Comparison of ENCODE assay signal across 9 mouse cellular contexts in genomic region chr1:182560390-182561098, GRCm38 (mm10). TPM values are rescaled to one million over a fixed set of nuclear protein-coding genes. Genes with fewer than 3 reads are reported as not detected.
DNase-seq lines count a peak whose midpoint lies in the region; TF ChIP-seq lines count a peak whose summit lies in the region.
"Had no signal": no experiment of that assay in that cellular context is flagged by ENCODE, and none has a peak within 500 bp of the region (broad histone marks: within the 10 kb centered on the region; RNA-seq: fewer than 3 reads in every experiment).

No protein-coding gene starts in this region.

- H3K4me1 ChIP-seq in thymus, adult 2 months (replicated peaks; ENCODE audit: control insufficient read depth, insufficient read depth, low read length), result peaks cover 5% of the 10 kb centered on the region; the same call in 1 of the 2 replicates

- TF ChIP-seq CTCF in thymus, adult 2 months (IDR thresholded peaks at IDR 0.05; ENCODE audit: borderline replicate concordance, control insufficient read depth, extremely low read depth, insufficient read depth, low read length, poor library complexity), result no peak

- no peaks in the 10 kb centered on the region for H3K27me3 ChIP-seq in thymus, adult 2 months (ENCODE audit: control insufficient read depth, insufficient read depth, low read length)

- H3K36me3 ChIP-seq in thymus, adult 2 months (ENCODE audit: control insufficient read depth, insufficient read depth, low read length), result no peaks in the 10 kb centered on the region

- 29% methylated on average over 3 of the region's 3 CpGs for WGBS in thymus, adult 2 months

- peak; percentile 8 for DNase-seq in thymus, adult 2 months
- no peak for DNase-seq in thymus, adult 18-20 months
- DNase-seq in cerebellum, adult 9-11 months, result peak; percentile 9
- peak; percentile 49 to 58 for DNase-seq in frontal cortex, postnatal 36 days (ENCODE audit: low spot score in 2 of 2)
- peak; percentile 76 to 80 for DNase-seq in kidney, postnatal 4 days
- peak; percentile 54 for DNase-seq in lung, postnatal 14 days
- DNase-seq in right cerebral cortex, postnatal 10 days (ENCODE audit: low spot score in 2 of 2), result peak; percentile 55 to 71
- DNase-seq in spleen, postnatal 14 days (ENCODE audit: low spot score in 2 of 2), result no peak

- no peak overlapping the region for H3K27ac ChIP-seq in thymus, adult 2 months (ENCODE audit: control insufficient read depth, insufficient read depth, low read length)

- no peak for TF ChIP-seq POLR2A in thymus, adult 2 months (IDR thresholded peaks at IDR 0.05; ENCODE audit: control insufficient read depth, extremely low read depth, insufficient read depth, low read length, poor library complexity)

- H3K4me3 ChIP-seq in thymus, adult 2 months (ENCODE audit: control insufficient read depth, insufficient read depth, low read length), result no peak overlapping the region
- H3K4me3 ChIP-seq: erythroblast, embryonic 14.5 days had no signal

RNA-seq across cellular contexts. Expression of gene Capn8, which starts 4.3 kb away (rescaled TPM):
- polyA plus RNA-seq in thymus, adult 2 months (2012; rRNA removed), result 0.08 and 0.12 TPM in 2 replicates
- polyA plus RNA-seq: erythroblast, embryonic 14.5 days had no signal

RNA-seq across cellular contexts. Expression of gene Capn2, which starts 43.1 kb away (rescaled TPM):
- 19.4 and 23.3 TPM in 2 replicates for polyA plus RNA-seq in thymus, adult 2 months (2012; rRNA removed)

Comparison
In these comparisons a context has a peak if more than half of its experiments do, and no peak if none do; other contexts are left out.
1. DNase-seq: peak in thymus, adult 2 months (single experiment), cerebellum, adult 9-11 months (single experiment), frontal cortex, postnatal 36 days (2 of 2), kidney, postnatal 4 days (2 of 2), lung, postnatal 14 days (single experiment) and right cerebral cortex, postnatal 10 days (2 of 2); none in thymus, adult 18-20 months (0 of 2) and spleen, postnatal 14 days (0 of 2).